Mouse (Mus musculus) heart, embryonic 12.5 days (tissue): ENCODE data around the gene Lrrc8a. TPM values are rescaled to one million over a fixed set of nuclear protein-coding genes. Genes with fewer than 3 reads are reported as not detected.

ENCODE experiments used
- ATAC-seq: fragments of 200-750 bp; cut with Nextera tagmentation; 2 replicates; pipeline ENCODE4 v1.8.0; 2017; ENCODE audit warnings: moderate TSS enrichment, moderate library complexity; ENCODE audit not compliant: insufficient number of reproducible peaks, low FRiP score
- H3K27ac ChIP-seq: fragments of 300-500 bp; sonication (generic); 2 replicates; pipeline ENCODE4 v1.5.1; 2016; ENCODE audit warnings: mild to moderate bottlenecking, moderate library complexity; ENCODE audit not compliant: poor library complexity, severe bottlenecking
- H3K27me3 ChIP-seq: fragments of 300-500 bp; sonication (generic); replicated peaks from 2 replicates; pipeline ENCODE4 v1.6.1; 2016; ENCODE audit warnings: mild to moderate bottlenecking, moderate library complexity
- H3K36me3 ChIP-seq: fragments of 300-500 bp; sonication (generic); 2 replicates; pipeline ENCODE4 v1.6.1; 2016; ENCODE audit warnings: mild to moderate bottlenecking, moderate library complexity
- H3K4me1 ChIP-seq: fragments of 300-500 bp; sonication (generic); replicated peaks from 2 replicates; pipeline ENCODE4 v1.6.1; 2016; ENCODE audit warnings: mild to moderate bottlenecking
- H3K4me2 ChIP-seq: fragments of 300-500 bp; sonication (generic); 2 replicates; pipeline ENCODE4 v1.6.1; 2016; ENCODE audit warnings: mild to moderate bottlenecking, moderate library complexity
- H3K4me3 ChIP-seq: fragments of 300-500 bp; sonication (generic); 2 replicates; pipeline ENCODE4 v1.5.1; 2016; ENCODE audit warnings: mild to moderate bottlenecking
- H3K9ac ChIP-seq: fragments of 300-500 bp; sonication (generic); 2 replicates; pipeline ENCODE4 v1.6.1; 2016; ENCODE audit warnings: mild to moderate bottlenecking, moderate library complexity
- H3K9me3 ChIP-seq: fragments of 300-500 bp; sonication (generic); replicated peaks from 2 replicates; pipeline ENCODE4 v1.6.1; 2016; ENCODE audit warnings: mild to moderate bottlenecking, moderate library complexity
- WGBS: fragments of 180-500 bp; shearing (Covaris S2); methylation state at CpG from one replicate; pipeline ENCODE4 v1.1.7; 2016; 5-methylcytosine and 5-hydroxymethylcytosine counted together
- polyA plus RNA-seq: library from polyadenylated mRNA; unstranded; fragments of >200 nt; fragmentation: Nextera tagmentation; extraction: Ambion mirVana; gene quantifications from 2 replicates; pipeline ENCODE4 v1.2.1, GENCODE M21; 2016

Gene Lrrc8a
- polyA plus RNA-seq, 1 experiment from 2014 or later: 37.7 TPM

DNA sequence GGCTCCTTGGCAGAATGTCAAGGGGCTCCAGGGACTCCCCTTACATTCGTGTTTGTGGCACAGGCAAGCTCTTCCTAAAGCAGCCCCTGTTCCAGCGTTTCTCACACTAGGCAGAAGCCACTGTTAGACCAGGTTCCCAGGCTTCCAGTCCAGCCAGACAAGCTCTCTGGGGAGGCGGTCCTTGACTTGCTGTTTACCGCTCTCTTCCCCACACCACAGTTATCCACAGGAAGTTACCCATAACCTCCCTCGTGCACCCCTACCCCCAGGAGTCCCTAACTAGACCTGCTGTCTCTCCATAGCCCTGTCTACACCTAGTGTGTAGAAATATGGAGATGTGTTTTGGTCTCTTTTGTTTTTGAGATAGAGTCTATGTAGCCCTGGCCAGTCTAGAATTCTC is 16.3 kb downstream of the Lrrc8a start:
- H3K36me3 ChIP-seq: peaks cover 81% of the 10 kb centered on the region
- no peak overlapping the region for H3K4me3 ChIP-seq
- no peak overlapping the region for H3K9ac ChIP-seq
- H3K27ac ChIP-seq: no peak overlapping the region
- WGBS: 75% methylated on average over 5 of the region's 5 CpGs
- no peaks in the 10 kb centered on the region for H3K27me3 ChIP-seq
- H3K4me2 ChIP-seq: no peak overlapping the region
- ATAC-seq: no peak
- peaks cover 38% of the 10 kb centered on the region for H3K4me1 ChIP-seq
- no peaks in the 10 kb centered on the region for H3K9me3 ChIP-seq

DNA sequence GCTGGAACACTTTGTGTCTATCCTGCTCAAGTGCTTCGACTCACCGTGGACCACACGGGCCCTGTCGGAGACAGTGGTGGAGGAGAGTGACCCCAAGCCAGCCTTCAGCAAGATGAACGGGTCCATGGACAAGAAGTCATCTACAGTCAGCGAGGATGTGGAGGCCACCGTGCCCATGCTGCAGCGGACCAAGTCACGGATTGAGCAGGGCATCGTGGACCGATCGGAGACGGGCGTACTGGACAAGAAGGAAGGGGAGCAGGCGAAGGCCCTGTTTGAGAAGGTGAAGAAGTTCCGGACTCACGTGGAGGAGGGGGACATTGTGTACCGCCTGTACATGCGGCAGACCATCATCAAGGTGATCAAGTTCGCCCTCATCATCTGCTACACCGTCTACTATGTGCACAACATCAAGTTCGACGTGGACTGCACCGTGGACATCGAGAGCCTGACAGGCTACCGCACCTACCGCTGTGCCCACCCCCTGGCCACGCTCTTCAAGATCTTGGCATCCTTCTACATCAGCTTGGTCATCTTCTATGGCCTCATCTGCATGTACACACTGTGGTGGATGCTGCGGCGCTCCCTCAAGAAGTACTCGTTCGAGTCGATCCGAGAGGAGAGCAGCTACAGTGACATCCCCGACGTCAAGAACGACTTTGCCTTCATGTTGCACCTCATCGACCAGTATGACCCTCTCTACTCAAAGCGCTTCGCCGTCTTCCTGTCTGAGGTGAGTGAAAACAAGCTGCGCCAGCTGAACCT is 18.3 kb downstream of the Lrrc8a start:
- ATAC-seq: no peak
- peaks cover 43% of the 10 kb centered on the region for H3K4me1 ChIP-seq
- no peaks in the 10 kb centered on the region for H3K9me3 ChIP-seq
- no peak overlapping the region for H3K9ac ChIP-seq
- peaks cover 77% of the 10 kb centered on the region for H3K36me3 ChIP-seq
- WGBS: 93% methylated on average over 42 of the region's 42 CpGs
- no peak overlapping the region for H3K4me3 ChIP-seq
- no peak overlapping the region for H3K4me2 ChIP-seq
- no peak overlapping the region for H3K27ac ChIP-seq
- no peaks in the 10 kb centered on the region for H3K27me3 ChIP-seq

GRCm38 (mm10) chr2:30256616-30257350 is 19.3 kb downstream of the Lrrc8a start:
- Histone ChIP-seq H3K4me2 (no peak overlapping the region), H3K9ac (no peak overlapping the region), H3K4me1 (peaks cover 39% of the 10 kb centered on the region), H3K27me3 (no peaks in the 10 kb centered on the region), H3K27ac (no peak overlapping the region; the same call in 1 of the 2 replicates), H3K36me3 (peaks cover 86% of the 10 kb centered on the region), H3K4me3 (no peak overlapping the region), H3K9me3 (no peaks in the 10 kb centered on the region)
- ATAC-seq: no peak
- WGBS: 95% methylated on average over 30 of the region's 30 CpGs

DNA sequence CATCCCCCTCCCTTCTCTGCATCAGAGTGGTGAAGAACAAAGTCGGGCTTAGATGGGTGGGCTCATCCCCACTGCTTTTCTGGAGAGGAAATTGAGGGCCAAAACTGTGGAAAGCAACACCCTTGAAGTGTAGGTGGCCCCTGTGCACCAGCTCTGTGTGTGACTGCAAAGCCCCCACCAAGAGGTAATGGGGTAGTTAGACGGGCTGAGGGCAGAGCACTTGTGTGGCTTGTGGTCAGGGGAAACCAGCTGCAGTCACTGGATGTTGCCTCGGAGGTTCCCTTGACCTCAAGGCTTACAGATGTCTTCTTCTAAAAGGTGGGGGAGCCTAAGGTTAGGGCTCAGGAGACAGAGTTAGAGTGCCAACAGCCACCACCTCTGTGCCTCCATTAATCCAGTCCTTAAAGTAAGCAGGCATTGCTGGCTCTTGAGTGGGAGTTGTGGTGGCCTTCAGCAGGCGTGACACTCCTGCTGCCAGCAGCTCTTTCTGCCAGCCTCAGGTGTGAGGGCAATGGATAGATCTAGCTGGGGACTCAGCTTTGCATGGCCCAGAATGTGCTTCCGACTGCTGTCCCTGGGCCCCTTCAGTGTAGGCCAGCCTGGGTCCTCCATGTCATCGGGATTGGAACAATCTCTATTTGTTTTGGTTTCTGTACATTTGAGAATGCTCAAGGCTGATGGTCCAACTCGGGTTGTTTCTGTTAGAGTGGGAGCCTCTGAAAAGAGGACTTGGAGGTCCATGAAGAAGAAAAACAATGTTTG is 20.4 kb downstream of the Lrrc8a start:
- Histone ChIP-seq H3K9me3 (no peaks in the 10 kb centered on the region), H3K4me1 (peaks cover 32% of the 10 kb centered on the region), H3K36me3 (peaks cover 88% of the 10 kb centered on the region), H3K4me2 (no peak overlapping the region), H3K9ac (no peak overlapping the region), H3K27me3 (no peaks in the 10 kb centered on the region), H3K27ac (peak overlapping the region; percentile 66), H3K4me3 (no peak overlapping the region)
- WGBS: 78% methylated on average over 7 of the region's 7 CpGs
- no peak for ATAC-seq

DNA sequence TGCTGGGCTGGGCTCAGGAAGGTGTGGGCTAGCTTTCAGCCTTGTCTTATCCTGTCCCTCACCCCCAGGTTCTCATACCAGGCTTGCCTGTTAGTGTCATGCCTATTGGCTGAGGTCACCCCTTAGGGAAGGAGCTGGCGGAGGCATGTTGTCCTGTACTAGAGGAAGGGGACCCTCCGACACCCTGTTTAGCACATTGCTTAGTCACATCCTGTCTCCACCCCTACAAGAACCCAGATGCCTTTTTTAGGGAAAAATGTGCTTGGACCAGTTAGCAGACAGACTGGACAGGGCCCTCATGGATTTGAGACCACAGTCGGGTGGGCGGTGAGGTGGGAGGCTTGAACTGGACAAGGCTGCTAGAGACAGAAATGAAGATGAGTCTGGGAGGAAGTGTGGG is 21.1 kb downstream of the Lrrc8a start:
- Histone ChIP-seq H3K36me3 (peaks cover 91% of the 10 kb centered on the region), H3K4me3 (no peak overlapping the region), H3K9me3 (no peaks in the 10 kb centered on the region), H3K4me2 (0 out of 2 replicates have a peak overlapping the region, but pooled peaks have one; percentile 6), H3K9ac (no peak overlapping the region), H3K27ac (peak overlapping the region; percentile 66), H3K27me3 (no peaks in the 10 kb centered on the region), H3K4me1 (peaks cover 38% of the 10 kb centered on the region)
- ATAC-seq: peak; percentile 73
- 39% methylated on average over 4 of the region's 4 CpGs for WGBS

GRCm38 (mm10) chr2:30259131-30260064 is 21.9 kb downstream of the Lrrc8a start:
- no peak overlapping the region for H3K4me3 ChIP-seq
- no peak overlapping the region; the same call in 1 of the 2 replicates for H3K9ac ChIP-seq
- H3K4me2 ChIP-seq: peak overlapping the region; percentile 7; the same call in 1 of the 2 replicates
- H3K27ac ChIP-seq: peak overlapping the region; percentile 66
- 76% methylated on average over 15 of the region's 15 CpGs for WGBS
- peaks cover 46% of the 10 kb centered on the region for H3K4me1 ChIP-seq
- H3K27me3 ChIP-seq: no peaks in the 10 kb centered on the region
- H3K9me3 ChIP-seq: no peaks in the 10 kb centered on the region
- no peak for ATAC-seq
- peaks cover 91% of the 10 kb centered on the region for H3K36me3 ChIP-seq

DNA sequence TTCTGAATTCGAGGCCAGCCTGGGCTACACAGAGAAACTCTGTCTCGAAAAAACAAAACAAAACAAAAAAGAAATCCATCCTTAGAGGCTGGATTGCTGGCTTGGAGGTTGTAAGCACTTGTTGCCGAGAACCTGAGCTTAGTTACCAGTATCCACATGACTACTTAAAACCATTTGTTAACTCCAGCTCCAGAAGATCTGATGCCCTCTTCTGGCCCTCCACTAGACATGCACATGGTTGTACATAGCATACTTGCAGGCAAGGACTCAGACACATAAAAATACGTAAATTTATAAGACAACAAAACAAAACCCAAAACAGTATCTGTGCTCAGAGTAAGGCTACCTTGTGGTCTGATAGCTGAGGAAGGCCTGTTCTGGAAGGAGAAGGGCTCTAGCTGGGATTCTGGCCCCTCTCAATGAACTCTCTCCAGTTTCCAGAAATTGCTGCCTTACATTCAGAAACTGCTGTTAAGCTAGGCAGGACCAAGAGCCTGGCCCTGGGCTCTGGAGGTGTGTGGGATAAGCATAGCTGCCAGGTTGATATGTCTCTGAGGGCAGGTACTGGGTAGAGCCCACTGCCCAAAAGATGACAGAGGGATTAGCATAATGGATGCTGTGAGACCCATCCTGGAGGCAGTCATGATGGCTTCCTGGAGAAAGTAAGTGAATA is 23.7 kb downstream of the Lrrc8a start:
- H3K27me3 ChIP-seq: no peaks in the 10 kb centered on the region
- H3K9me3 ChIP-seq: no peaks in the 10 kb centered on the region
- H3K36me3 ChIP-seq: peaks cover 78% of the 10 kb centered on the region
- H3K4me1 ChIP-seq: peaks cover 64% of the 10 kb centered on the region
- ATAC-seq: no peak
- no peak overlapping the region for H3K4me3 ChIP-seq
- no peak overlapping the region for H3K4me2 ChIP-seq
- peak overlapping the region; percentile 62; the same call in 1 of the 2 replicates for H3K27ac ChIP-seq
- 81% methylated on average over 4 of the region's 4 CpGs for WGBS
- H3K9ac ChIP-seq: no peak overlapping the region

DNA sequence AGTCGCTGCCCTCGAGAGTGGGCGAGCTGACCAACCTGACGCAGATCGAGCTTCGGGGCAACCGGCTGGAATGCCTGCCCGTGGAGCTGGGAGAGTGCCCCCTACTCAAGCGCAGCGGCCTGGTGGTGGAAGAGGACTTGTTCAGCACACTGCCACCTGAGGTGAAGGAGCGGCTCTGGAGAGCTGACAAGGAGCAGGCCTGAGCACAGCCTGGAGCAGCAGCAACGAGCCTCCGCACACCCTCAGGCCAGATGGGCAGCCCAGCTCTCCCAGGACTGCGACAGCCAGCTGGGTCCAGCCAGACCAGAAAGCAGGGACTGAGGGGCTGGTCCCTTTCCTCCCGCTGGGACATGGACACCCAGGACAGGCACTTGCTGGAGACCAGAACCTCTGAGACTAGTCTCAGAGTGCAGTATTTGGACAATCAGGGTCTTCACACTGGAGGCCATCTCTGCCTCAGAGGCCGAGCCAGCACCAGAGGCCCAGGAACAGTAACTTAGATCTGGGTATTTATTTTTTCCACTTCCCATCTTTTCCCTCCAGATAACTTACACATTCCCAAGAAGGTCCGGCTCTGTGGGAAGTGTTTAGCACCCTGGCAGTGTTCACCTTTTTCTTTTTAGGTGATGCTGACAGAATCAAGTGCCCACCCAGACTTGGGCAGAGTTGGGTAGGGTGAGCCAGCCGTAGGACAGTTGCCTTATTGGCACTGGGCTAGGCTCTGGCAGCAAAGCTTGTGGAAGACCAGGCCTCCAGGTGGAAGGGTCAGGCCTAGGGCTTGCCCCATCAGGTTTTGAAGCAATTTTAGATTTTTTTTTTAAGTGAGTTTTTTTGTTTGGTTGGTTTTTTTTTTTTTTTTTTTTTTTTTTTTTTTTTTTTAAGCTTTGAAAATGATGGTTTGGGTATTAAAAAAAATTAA is 24.7 kb downstream of the Lrrc8a start:
- Histone ChIP-seq H3K27ac (peak overlapping the region; percentile 62), H3K27me3 (no peaks in the 10 kb centered on the region), H3K4me2 (no peak overlapping the region), H3K36me3 (peaks cover 68% of the 10 kb centered on the region), H3K4me1 (peaks cover 73% of the 10 kb centered on the region), H3K9ac (no peak overlapping the region), H3K4me3 (no peak overlapping the region), H3K9me3 (no peaks in the 10 kb centered on the region)
- no peak for ATAC-seq
- WGBS: 88% methylated on average over 18 of the region's 18 CpGs

DNA sequence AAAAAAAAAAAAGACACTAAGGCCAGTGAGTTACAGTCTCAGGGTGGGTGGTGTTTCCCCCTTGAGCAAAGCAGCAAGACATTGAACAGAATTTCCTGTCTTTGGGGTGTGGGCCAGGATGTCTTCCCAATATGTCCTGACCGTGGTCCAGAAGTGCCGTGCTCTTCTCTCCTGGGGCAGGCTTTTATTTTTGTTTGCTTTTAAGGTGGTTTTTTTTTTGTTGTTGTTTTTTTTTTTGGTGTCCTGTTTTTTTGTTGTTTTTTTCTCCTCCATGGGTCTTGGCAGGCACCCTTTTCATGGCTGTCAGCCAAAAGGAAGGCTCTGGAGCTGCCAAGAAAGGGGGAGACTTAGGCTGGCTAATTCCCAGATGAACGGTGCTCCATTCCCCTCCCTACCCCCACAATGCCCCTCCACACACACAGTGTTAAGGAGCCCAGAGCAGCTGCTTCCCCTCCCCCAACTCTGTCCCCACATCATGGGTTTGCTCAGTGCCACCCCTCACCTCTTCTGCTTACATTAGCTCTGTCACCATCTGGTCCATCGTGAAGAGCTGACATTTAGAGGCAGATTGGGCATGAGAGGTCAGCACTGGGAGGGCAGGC is 25.4 kb downstream of the Lrrc8a start:
- WGBS: 63% methylated on average over 4 of the region's 4 CpGs
- Histone ChIP-seq H3K27me3 (no peaks in the 10 kb centered on the region), H3K4me2 (no peak overlapping the region), H3K36me3 (peaks cover 61% of the 10 kb centered on the region), H3K27ac (peak overlapping the region; percentile 53; the same call in 1 of the 2 replicates), H3K4me3 (no peak overlapping the region), H3K9ac (no peak overlapping the region), H3K4me1 (peaks cover 68% of the 10 kb centered on the region), H3K9me3 (no peaks in the 10 kb centered on the region)
- no peak for ATAC-seq
